Mouse (Mus musculus) adrenal gland, adult 8-10 months (tissue): Measurements from ENCODE around the gene Klrg2. TPM values are rescaled to one million over a fixed set of nuclear protein-coding genes. Genes with fewer than 3 reads are reported as not detected.
"Not testable (repeated sequence)": the region's sequence is repeated elsewhere in the genome, so short reads cannot be mapped to it uniquely, and the experiment has no call there.

ENCODE experiments used
- DNase-seq: peaks from one replicate; pipeline ENCODE4 v3.0.0; 2022
- total RNA-seq, 4 experiments: library from RNA; stranded (reverse); gene quantifications; 2 replicates each; pipeline ENCODE4 v1.2.4; 2022

The Klrg2 gene
- total RNA-seq = 1 to 10 TPM; 3.7 to 9.4 (median 5.6) TPM

DNA sequence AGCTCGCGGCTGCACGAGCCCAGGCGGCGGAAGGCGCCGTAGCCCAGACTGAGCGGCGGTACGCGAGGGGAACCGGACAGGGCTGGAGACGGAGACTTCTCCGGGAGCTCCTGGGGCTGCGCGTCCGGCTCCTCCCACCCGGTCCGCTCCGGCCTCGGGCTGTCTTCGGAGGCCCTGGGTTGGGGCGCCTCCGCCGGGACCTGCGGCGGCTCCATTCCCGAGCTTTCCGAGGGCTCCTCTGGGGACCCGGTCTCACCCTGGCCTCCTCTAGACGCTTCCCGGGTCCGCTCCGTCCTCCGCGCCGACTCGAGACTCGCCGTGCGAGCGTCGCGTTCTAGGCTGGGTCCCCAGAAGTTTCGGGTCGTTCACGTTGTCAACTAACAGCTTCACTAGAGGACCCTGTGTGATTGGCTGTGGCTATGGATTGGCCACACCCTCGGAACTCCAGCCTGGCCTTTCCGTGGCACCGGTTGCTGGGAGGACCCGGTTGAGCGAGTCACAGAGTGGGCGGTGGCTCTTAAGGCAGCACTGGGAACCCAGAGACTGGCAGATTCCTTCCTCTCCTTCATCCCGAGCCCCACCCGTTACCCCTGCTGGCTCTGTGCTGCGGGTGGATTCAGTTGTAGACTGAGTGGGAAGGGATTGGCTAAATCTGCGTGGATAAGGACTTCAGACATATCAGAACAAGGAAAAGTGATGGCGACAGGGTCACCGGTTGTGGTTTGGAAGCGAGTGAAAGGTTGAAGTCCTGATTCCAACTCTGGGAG is at the start of gene Klrg2:
Gene Klrg2, minus strand, starts transcription at position 391 of the 767 bp plus-strand sequence.
- peak; percentile 78 for DNase-seq

DNA sequence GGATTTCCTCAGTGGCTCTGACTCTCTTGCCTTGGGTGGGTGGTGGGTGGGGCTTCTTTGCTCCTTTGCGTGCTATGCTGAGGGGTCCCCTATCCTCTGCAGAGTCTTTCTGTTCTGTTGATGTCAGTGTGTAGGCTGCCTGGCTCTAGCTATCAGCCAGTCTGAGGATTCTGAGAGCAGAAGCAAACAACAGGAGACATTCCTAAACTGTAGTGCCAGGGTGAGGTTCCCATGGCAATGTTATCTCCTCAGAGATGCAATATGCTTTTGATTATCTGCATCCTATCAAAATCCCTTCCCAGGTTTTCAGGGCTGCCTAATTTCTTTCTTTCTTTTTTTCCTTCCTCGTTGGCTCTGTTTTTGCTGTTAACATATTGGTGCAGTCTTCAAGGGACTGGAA is 45.5 kb upstream of the Klrg2 start:
- no peak for DNase-seq

GRCm38 (mm10) chr6:38677629-38678028 is 40.6 kb upstream of the Klrg2 start:
- DNase-seq = no peak

DNA sequence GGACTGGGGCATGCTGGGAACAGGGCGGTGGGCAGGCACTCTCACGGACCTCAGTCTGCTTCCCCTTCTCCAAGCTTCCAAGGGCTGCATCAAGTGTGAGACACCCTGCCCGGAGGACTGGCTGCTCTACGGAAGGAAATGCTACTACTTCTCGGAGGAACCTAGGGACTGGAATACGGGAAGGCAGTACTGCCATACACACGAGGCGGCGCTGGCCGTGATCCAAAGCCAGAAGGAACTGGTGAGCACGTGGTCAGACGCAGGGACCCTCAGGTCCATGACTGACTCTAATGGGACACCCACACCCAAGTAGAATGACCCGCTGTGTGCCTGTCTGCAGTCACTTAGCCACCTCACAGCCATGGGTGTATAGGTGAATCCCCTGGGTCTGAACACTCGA is 39.7 kb upstream of the Klrg2 start:
- no peak for DNase-seq

- DNase-seq = no peak
Observed at GRCm38 (mm10) chr6:38676217-38676616, 39.2 kb upstream of the Klrg2 start.

GRCm38 (mm10) chr6:38672011-38672410 is 35.0 kb upstream of the Klrg2 start:
- DNase-seq = no peak

DNA sequence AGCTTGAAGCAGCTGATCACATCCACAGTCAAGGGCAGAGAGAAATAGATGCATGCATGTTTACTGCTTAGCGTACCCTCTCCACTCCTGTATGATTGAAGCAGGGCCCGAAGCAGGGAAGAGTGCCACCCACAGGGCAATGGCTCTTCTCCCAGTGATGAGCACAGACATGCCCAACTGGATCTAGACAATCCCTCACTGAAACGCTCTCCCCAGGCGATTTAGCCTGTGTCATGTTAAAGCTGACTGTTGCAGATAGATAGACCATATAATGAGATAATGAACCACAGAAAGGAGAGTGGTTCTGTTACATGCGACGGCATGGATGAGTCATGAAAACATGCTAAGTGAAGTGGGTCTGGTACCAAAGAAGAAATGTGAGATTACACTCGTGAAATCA is 34.2 kb upstream of the Klrg2 start:
- no peak for DNase-seq

- DNase-seq = not testable (repeated sequence)
Observed at GRCm38 (mm10) chr6:38670488-38670887, 33.4 kb upstream of the Klrg2 start.

DNA sequence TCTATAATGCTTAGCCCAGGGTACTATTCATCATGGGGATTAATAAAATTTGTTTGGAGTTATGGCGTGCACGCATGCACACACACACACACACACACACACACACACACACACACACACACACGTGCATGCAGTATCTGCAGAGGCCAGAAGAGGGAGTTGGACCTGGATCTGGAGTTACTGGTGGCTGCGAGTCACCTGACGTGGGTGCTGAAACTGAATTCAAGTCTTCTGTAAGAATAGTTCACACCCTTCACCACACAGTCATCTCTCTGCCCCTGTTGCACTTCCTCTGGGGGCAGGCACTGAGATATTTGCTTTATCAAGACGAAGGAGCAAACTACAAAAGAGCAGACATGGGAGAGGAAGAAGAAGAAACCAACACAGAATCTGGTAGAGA is 32.5 kb upstream of the Klrg2 start:
- no peak for DNase-seq

GRCm38 (mm10) chr6:38662714-38663615 is 25.9 kb upstream of the Klrg2 start, which contains the start of gene Clec2l:
Gene Clec2l, plus strand, starts transcription at chr6:38663069.
- no peak for DNase-seq

- DNase-seq = no peak
Observed at GRCm38 (mm10) chr6:38661626-38662025, 24.6 kb upstream of the Klrg2 start.

GRCm38 (mm10) chr6:38650263-38650937 is 13.4 kb upstream of the Klrg2 start:
- DNase-seq = peak; percentile 41

- no peak for DNase-seq
Observed at GRCm38 (mm10) chr6:38649545-38649944, 12.5 kb upstream of the Klrg2 start.

- no peak for DNase-seq
Observed at GRCm38 (mm10) chr6:38643039-38643438, 6.0 kb upstream of the Klrg2 start.

- DNase-seq = peak; percentile 60
Observed at GRCm38 (mm10) chr6:38642593-38642992, 5.6 kb upstream of the Klrg2 start.

DNA sequence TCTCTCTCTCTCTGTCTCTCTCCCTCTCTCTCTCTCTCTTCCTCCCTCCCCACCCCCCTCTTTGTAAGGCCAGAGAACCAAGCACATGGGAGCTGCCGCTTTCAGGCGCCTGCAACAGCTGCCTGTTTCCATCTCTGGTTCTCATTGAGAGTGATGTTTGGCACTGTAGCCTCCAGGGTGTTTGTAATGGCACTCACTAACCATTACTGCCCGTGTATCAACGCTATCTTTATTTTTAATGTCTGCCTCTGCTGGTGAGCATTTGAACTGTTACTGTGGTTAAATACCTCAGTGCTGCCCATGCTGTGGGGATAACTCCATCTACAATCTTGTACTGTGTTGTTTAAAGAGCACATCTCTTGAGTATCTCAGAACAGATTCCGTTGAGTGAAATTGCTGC is 4.6 kb upstream of the Klrg2 start:
- no peak for DNase-seq

GRCm38 (mm10) chr6:38641228-38641627 is 4.2 kb upstream of the Klrg2 start:
- no peak for DNase-seq

DNA sequence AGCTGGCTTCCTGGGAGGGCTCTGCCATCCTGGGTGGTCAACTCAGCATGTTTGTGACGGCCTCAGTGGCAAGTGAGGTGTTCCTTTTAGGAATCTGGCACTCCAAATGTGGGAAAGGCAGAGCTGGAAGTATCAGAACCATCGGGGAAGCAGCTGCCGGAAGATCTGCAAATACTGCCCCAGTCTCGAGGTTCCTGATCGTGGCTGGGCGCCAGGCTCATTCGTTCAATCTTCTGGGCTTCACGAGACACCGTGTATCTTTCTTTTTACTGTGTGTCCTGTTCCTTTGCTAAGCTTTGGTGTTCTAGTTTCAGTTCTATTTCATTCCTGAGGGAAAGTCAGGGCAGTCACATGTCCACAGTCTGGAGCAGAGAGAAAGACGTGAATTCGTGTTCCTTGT is 3.4 kb upstream of the Klrg2 start:
- DNase-seq = no peak

DNA sequence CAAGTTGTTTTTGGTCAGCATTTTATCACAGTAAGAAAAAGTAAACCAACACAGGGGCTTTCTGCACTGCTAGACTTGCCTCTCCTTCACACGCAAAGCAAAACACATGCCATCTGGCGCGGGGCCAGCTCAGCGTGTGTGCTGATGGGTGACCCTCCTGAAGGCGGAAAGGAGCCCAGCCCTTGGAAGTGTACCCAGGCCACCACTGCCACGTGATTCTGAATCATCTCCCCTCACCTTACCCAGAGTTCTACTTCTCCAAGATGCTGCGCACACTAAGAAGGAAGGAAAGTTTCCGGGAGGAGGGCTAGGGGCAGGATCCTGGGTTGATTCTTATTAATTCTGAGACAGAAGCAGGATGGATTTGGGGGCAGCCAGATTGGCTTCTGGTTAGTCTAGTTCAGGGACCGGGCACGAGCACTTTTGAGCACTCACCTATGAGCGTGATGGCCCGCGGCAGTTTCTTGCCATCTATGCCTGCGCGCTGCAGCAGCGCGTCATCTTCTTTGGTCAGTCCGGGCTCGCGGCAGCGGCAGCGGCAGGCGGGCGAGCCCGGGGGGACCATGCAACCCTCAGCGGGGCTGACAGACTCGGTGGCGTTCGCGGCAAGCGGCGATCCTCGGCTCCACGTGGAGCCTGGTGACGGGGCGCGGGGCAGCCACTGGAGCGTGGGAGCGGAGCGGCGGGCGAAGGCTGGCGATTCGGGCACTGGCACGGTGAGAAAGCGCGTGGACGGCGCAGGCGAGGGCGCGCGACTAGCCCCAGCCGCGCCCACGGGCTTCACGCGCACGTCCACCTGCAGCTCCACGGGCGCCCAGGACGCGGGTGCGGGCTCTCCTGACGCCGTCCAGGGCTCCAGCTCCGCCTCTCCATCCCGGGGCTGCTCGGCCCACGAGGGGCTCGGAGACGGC is 846 bp downstream of the Klrg2 start:
- no peak for DNase-seq

DNA sequence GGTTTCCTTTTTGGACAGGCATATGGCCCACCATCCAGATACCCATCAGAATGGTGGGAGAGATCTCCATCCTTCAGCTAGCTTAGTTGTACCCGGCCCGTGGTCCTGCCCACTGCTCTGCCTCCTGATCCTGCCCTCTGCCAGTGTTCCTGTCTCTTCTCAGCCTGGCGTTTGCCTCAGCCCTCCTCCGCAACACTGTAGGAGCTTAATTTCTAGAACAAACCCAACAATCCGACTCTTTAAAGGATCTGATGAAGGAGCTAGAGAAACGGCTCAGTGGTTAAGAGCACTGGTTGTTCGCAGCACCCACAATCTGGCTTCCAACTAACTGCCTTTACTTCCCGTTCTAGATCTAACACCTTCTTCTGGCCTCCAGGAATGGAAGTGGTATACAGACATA is 2.6 kb downstream of the Klrg2 start:
- DNase-seq = no peak

DNA sequence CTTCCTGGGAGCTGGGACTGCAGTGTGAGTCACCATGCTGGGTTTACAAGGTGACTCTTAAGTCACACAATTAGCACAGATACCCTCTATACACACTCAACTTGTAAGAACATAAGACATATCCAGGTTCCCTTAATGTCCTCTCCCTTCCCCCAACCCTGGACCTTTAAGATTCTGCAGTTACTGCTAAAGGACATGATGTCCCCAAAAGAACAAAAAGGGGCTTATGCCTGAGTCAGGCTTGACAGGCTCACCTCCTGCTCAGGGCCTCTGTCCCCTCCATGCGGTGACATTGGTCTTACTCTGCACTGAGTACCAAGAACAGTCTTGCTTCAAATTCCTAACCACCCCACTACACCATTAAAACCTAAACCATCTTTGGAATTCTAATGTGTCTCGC is 4.2 kb downstream of the Klrg2 start:
- no peak for DNase-seq

- no peak for DNase-seq
Observed at GRCm38 (mm10) chr6:38629556-38629955, 7.5 kb downstream of the Klrg2 start.
